Mouse (Mus musculus): ENCODE results near the gene Pot1b. TPM values are rescaled to one million over a fixed set of nuclear protein-coding genes. Genes with fewer than 3 reads are reported as not detected.

The Pot1b gene
- polyA plus RNA-seq, 1 experiment from 2014 or later, result 6.5 TPM

- 69% methylated on average over 3 of the region's 3 CpGs for WGBS
- DNase-seq (ENCODE audit: low spot score) (peak; percentile 90), ATAC-seq (replicated peaks; ENCODE audit: low FRiP score, low TSS enrichment, low read depth) (peak; percentile 71; the same call in 1 of the 2 replicates)
- Histone ChIP-seq H3K27ac (ENCODE audit: low read depth) (no peak overlapping the region), H3K4me2 (ENCODE audit: low read length) (no peak overlapping the region), H3K4me1 (replicated peaks; ENCODE audit: control insufficient read depth, insufficient read depth, low read length) (no peaks in the 10 kb centered on the region), H3K4me3 (ENCODE audit: low read depth, low read length) (no peak overlapping the region), H3K36me3 (ENCODE audit: control insufficient read depth, insufficient read depth, low read length) (peaks cover 27% of the 10 kb centered on the region), H3K27me3 (replicated peaks; ENCODE audit: control insufficient read depth, insufficient read depth, low read length) (no peaks in the 10 kb centered on the region), H3K9me3 (ENCODE audit: control insufficient read depth, low read length) (no peaks in the 10 kb centered on the region), H3K9ac (ENCODE audit: low read length) (no peak overlapping the region)
These were observed 10.1 kb downstream of the Pot1b start for GRCm38 (mm10) chr17:55702161-55702820.

- DNase-seq (ENCODE audit: low spot score), result no peak
- 85% methylated on average over 2 of the region's 2 CpGs for WGBS
- H3K4me1 ChIP-seq (replicated peaks; ENCODE audit: control insufficient read depth, insufficient read depth, low read length), result no peaks in the 10 kb centered on the region
- no peak overlapping the region for H3K4me2 ChIP-seq (ENCODE audit: low read length)
- no peak for ATAC-seq (replicated peaks; ENCODE audit: low FRiP score, low TSS enrichment, low read depth)
- H3K4me3 ChIP-seq (ENCODE audit: low read depth, low read length), result no peak overlapping the region
- no peak overlapping the region for H3K9ac ChIP-seq (ENCODE audit: low read length)
- no peak overlapping the region for H3K27ac ChIP-seq (ENCODE audit: low read depth)
- no peaks in the 10 kb centered on the region for H3K9me3 ChIP-seq (ENCODE audit: control insufficient read depth, low read length)
- H3K36me3 ChIP-seq (ENCODE audit: control insufficient read depth, insufficient read depth, low read length), result peaks cover 39% of the 10 kb centered on the region
- no peaks in the 10 kb centered on the region for H3K27me3 ChIP-seq (replicated peaks; ENCODE audit: control insufficient read depth, insufficient read depth, low read length)
These were observed 13.0 kb downstream of the Pot1b start for GRCm38 (mm10) chr17:55699388-55699787.

GRCm38 (mm10) chr17:55661099-55661498, 51.3 kb downstream of the Pot1b start:
- WGBS, result 83% methylated on average over 2 of the region's 2 CpGs
- no peak overlapping the region for H3K9ac ChIP-seq (ENCODE audit: low read length)
- no peak for ATAC-seq (replicated peaks; ENCODE audit: low FRiP score, low TSS enrichment, low read depth)

GRCm38 (mm10) chr17:55625092-55625491, 87.3 kb downstream of the Pot1b start, which contains the start of gene Vmn2r118:
Vmn2r118 (minus strand) TSS chr17:55625192.
- DNase-seq (ENCODE audit: low spot score) (no peak), ATAC-seq (replicated peaks; ENCODE audit: low FRiP score, low TSS enrichment, low read depth) (no peak)
- no peaks in the 10 kb centered on the region for H3K4me1 ChIP-seq (replicated peaks; ENCODE audit: control insufficient read depth, insufficient read depth, low read length)
- H3K4me2 ChIP-seq (ENCODE audit: low read length), result no peak within 1 kb of the TSS
- no peaks in the 10 kb centered on the region for H3K27me3 ChIP-seq (replicated peaks; ENCODE audit: control insufficient read depth, insufficient read depth, low read length)
- 85% methylated on average over 3 of the region's 3 CpGs for WGBS
- H3K27ac ChIP-seq (ENCODE audit: low read depth), result no peak within 1 kb of the TSS
- H3K36me3 ChIP-seq (ENCODE audit: control insufficient read depth, insufficient read depth, low read length), result no peaks in the 10 kb centered on the region
- H3K9me3 ChIP-seq (ENCODE audit: control insufficient read depth, low read length), result no peaks in the 10 kb centered on the region
- H3K4me3 ChIP-seq (ENCODE audit: low read depth, low read length), result no peak within 1 kb of the TSS
- no peak within 1 kb of the TSS for H3K9ac ChIP-seq (ENCODE audit: low read length)

More at GRCm38 (mm10) chr17:55661099-55661498, 51.3 kb downstream of the Pot1b start:
- Histone ChIP-seq H3K4me2 (ENCODE audit: low read length) (no peak overlapping the region), H3K27me3 (replicated peaks; ENCODE audit: control insufficient read depth, insufficient read depth, low read length) (no peaks in the 10 kb centered on the region), H3K4me3 (ENCODE audit: low read depth, low read length) (no peak overlapping the region), H3K4me1 (replicated peaks; ENCODE audit: control insufficient read depth, insufficient read depth, low read length) (no peaks in the 10 kb centered on the region), H3K27ac (ENCODE audit: low read depth) (no peak overlapping the region), H3K9me3 (ENCODE audit: control insufficient read depth, low read length) (no peaks in the 10 kb centered on the region), H3K36me3 (ENCODE audit: control insufficient read depth, insufficient read depth, low read length) (0 out of 2 replicates have a peak, but pooled peaks cover 13% of the 10 kb centered on the region)
- no peak for DNase-seq (ENCODE audit: low spot score)

Other genes with a start within 250 kb of the Pot1b start
- gene Vmn2r118, start 87.4 kb downstream of the Pot1b start, polyA plus RNA-seq (2014; fragmentation: Nextera tagmentation; extraction: Ambion mirVana), result not detected in 2 replicates
- gene Adgre4, start 37.4 kb upstream of the Pot1b start, polyA plus RNA-seq (2014; fragmentation: Nextera tagmentation; extraction: Ambion mirVana), result 0.41 and 1.0 TPM in 2 replicates
- gene Zfp119a, start 166.3 kb upstream of the Pot1b start, polyA plus RNA-seq (2014; fragmentation: Nextera tagmentation; extraction: Ambion mirVana), result 7.7 and 8.3 TPM in 2 replicates
- 12.3 and 13.1 TPM in 2 replicates for gene Zfp959, start 179.5 kb upstream of the Pot1b start, polyA plus RNA-seq (2014; fragmentation: Nextera tagmentation; extraction: Ambion mirVana)
- 4.2 and 5.0 TPM in 2 replicates for gene Zfp119b, start 236.9 kb upstream of the Pot1b start, polyA plus RNA-seq (2014; fragmentation: Nextera tagmentation; extraction: Ambion mirVana)
- gene Ebi3, start 240.0 kb upstream of the Pot1b start, polyA plus RNA-seq (2014; fragmentation: Nextera tagmentation; extraction: Ambion mirVana), result 2.5 and 2.8 TPM in 2 replicates
- gene Yju2, start 246.5 kb upstream of the Pot1b start, polyA plus RNA-seq (2014; fragmentation: Nextera tagmentation; extraction: Ambion mirVana), result 18.6 and 23.6 TPM in 2 replicates

Measured in intestine, embryonic 14.5 days (tissue).